Mouse (Mus musculus) gonadal fat pad, adult 2 months (tissue): ENCODE results near the gene Pten. TPM values are rescaled to one million over a fixed set of nuclear protein-coding genes. Genes with fewer than 3 reads are reported as not detected.

Experiments used
- polyA plus RNA-seq: library from polyadenylated mRNA; depleted of rRNA; stranded (reverse); fragments of >200 nt; gene quantifications from 2 replicates; pipeline ENCODE4 v1.2.3, GENCODE M21; 2012; rRNA removed

Gene Pten
- polyA plus RNA-seq, 1 experiment = 14.1 TPM

Other genes with a start within 250 kb of the Pten start
- 12.1 and 12.4 TPM in 2 replicates for gene Papss2, start 161.7 kb upstream of the Pten start, polyA plus RNA-seq
- 12.2 and 15.0 TPM in 2 replicates for gene Atad1, start 17.7 kb upstream of the Pten start, polyA plus RNA-seq